Mouse (Mus musculus) v-Abl transformed pro-B cells (cell line): ENCODE measurements at regions not wholly inside any gene's neighbourhood (a gene's known extent, or its start where the extent isn't known, plus 50 kb on each side); places are given as distances from the start of the nearest gene placed in this dataset.
"Not testable (repeated sequence)": the region's sequence is repeated elsewhere in the genome, so short reads cannot be mapped to it uniquely, and the experiment has no call there.

ENCODE experiments used
- in situ Hi-C, 2 experiments: fragments of 400-800 bp; cut with MboI; formaldehyde crosslinking; loops; one replicate each; pipeline ENCODE4 v1.15.1; 2025; ENCODE audit not compliant: unreplicated experiment in 2 of 2

DNA sequence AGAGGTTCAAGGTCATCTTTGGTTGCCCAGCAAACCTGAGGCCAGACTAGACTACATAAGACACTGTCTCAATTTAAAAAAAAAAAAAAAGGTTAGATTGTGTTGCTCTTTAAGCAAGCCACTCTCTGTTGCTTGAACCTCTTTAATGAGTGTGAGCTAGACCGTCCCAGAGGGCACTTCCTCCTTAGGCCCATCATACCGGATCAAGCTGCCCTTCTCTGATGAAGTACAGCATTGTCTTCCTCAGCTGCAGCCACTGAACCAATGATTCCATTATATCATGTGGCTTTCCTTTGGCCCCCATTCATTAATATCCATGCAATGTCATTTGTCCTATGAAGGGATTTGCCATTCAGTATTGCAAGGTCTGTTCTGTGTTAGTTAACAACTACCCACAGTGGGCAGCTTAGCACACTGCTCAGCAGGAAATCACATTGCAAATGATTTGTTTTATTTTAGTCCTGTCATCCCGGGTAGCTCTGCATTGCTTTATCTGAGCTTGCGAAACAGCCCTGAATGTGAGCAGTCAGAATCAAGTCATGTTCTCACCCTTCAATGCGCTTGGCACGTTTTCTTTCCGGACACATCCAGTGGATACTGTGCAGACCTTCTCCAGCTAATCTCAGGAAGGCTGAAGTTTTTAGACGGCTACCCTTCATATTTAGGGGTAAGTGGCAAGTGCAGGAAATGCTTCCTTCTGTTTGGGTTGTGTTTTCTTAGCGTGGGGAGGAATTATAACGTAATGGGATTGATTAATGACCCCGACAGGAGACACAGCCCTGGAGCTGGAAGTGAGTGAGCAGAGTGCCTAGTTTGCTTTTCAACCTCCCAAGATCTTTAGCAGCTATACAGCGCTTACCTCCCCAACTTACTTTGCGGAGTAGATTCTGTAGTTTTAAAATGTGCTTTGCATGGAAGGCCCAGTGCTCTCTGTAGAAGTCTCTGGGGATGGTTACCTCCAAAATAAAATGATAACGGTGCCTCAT lies 82.2 kb upstream of the Slc25a13 start:
- in situ Hi-C loops = no loop called here

DNA sequence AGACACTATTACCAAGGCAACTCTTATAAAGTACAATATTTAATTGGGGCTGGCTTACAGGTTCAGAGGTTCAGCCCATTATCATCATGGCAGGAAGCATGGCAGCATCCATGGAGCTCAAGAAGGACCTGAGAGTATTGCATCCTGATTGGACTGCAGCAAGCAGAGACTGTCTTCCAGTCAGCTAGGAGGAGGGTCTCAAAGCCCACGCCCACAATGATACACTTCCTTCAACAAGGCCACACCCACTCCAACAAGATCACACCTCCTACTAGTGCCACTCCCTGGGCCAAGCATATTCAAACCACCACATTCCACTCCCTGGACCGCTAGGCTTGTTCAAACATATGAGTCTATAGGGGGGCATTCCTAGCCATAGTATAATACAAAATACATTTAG lies 78.6 kb upstream of the Slc25a13 start:
- in situ Hi-C loops = not testable (repeated sequence)

DNA sequence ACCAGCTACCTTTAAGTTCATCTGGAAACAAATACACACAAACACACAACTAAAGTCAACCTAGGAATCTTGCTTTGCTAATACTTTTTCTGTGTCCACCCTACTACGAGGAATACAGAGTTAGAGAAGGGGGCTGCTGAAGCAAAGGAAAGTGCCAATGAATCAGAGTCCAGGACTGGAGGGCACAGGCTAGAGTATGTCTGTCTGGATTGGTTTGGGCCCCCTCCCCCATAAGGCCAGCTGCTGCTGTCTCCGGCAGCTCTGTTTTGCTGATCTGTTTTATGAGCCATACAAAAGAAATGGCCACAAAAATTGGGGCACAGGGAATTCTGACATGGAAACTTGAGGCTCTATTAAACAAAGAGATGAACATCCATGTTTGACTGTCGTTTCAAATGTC lies 74.8 kb upstream of the Slc25a13 start:
- in situ Hi-C loops = loop anchor here (5.0 kb wide), 1 partner anchor 591 kb away; the partner anchor contains the start of gene Dlx5 (in 2 of the 2)

DNA sequence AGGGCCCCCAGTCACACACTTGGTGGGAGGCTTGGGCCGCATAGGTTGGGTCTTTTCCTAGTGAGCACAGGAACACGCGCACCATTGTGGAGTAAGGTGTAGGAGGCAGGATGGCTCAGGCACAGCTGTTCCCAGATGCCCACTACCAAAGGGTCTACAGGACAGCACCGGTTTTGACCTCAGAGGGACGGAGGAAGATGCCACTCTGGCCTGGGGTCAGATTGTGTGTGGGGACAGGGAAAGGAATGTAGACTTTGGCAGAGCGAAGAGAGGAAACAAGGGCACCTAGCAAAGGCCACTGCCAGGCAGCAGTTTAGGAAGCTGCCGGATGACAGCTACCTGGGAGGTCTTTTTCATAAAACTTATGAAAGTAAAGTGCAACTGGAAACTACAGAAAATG lies 73.5 kb upstream of the Slc25a13 start:
- in situ Hi-C loops = loop anchor here (5.0 kb wide), 1 partner anchor 592 kb away; the partner anchor contains the start of gene Dlx5 (in 2 of the 2)

DNA sequence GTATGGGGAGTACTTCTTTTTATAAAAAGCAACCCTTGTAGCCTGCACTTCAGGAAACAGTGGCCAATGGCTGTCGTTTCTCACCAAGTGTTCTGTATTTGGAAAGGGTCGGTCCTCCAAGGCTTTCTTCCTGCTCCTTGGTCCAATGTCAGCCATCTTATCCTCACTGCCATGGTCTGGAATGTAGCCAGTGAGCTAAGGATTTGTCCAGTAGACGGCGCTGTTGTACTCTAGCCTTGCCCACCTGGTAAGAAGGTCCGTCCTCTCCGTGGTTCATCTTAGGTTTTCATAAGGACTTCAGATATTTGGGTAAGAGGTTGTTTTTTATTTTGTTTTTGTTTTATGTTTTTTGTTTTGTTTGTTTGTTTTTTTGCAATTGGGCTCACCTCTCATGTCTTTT lies 72.8 kb upstream of the Slc25a13 start:
- in situ Hi-C loops = loop anchor here (5.0 kb wide), 1 partner anchor 592 kb away; the partner anchor contains the start of gene Dlx5 (in 2 of the 2)

- in situ Hi-C loops = no loop called here
Observed at GRCm38 (mm10) chr6:6280812-6281568, 64.0 kb upstream of the Slc25a13 start.

GRCm38 (mm10) chr6:6279646-6280045 lies 62.7 kb upstream of the Slc25a13 start:
- in situ Hi-C loops = no loop called here

DNA sequence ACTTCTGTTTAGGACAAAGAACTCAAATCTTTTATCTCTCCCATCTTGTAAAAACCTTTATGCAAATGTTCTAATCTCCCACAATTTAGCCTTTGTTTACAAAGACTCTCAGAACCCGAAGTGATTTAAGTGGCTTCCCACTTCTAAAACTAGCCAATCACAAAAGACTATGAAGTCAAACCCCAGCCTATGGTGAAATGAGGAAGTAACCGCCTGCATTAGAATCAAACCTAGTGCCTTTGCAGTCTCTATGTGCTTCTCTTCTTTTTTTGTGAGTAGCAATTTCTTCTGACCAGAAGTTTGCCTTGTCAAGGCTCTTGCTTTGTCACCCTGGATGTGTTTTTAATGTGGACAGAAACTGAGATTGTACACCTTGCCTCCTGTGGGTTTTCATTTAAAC lies 53.6 kb upstream of the Slc25a13 start:
- in situ Hi-C loops = no loop called here
